In genomic region chr7:83238091-83238490, GRCm38 (mm10) we compare ENCODE assay signal across 17 mouse cellular contexts.
DNase-seq lines count a peak whose midpoint lies in the region; ATAC-seq lines count a peak whose summit lies in the region.
"Had no signal": no experiment of that assay in that cellular context is flagged by ENCODE, and none has a peak within 500 bp of the region (broad histone marks: within the 10 kb centered on the region; RNA-seq: fewer than 3 reads in every experiment).

No protein-coding gene starts in this region.

- no peaks in the 10 kb centered on the region for H3K9me3 ChIP-seq in forebrain, embryonic 16.5 days (ENCODE audit: control insufficient read depth, low read length)
- H3K9me3 ChIP-seq: liver, embryonic 13.5 days; neural tube, embryonic 15.5 days; stomach, embryonic 15.5 days had no signal

- H3K4me1 ChIP-seq in forebrain, embryonic 16.5 days (replicated peaks; ENCODE audit: control insufficient read depth, insufficient read depth, low read length): peaks cover 2% of the 10 kb centered on the region; the same call in 1 of the 2 replicates
- H3K4me1 ChIP-seq: liver, embryonic 13.5 days; neural tube, embryonic 15.5 days; stomach, embryonic 15.5 days had no signal

- peak overlapping the region; percentile 56; the same call in 1 of the 2 replicates for H3K27ac ChIP-seq in forebrain, embryonic 16.5 days (ENCODE audit: low read length)
- H3K27ac ChIP-seq: liver, embryonic 13.5 days; neural tube, embryonic 15.5 days; stomach, embryonic 15.5 days had no signal

- DNase-seq in left cerebral cortex, postnatal 4 days: peak; percentile 62
- DNase-seq in left cerebral cortex, postnatal 25 days (ENCODE audit: low spot score in 2 of 2): no peak
- DNase-seq in cerebellum, adult 9-10 months: peak; percentile 83
- DNase-seq in retina, postnatal 7 days (ENCODE audit: low read depth, low spot score): peak; percentile 6
- no peak for DNase-seq in gastrocnemius, adult 18-20 months (ENCODE audit: low spot score)
- no peak for DNase-seq in frontal cortex, postnatal 36 days (ENCODE audit: low spot score in 2 of 2)
- DNase-seq: adrenal gland, adult 2 months; heart, adult 18-20 months; liver, embryonic 13.5 days; lung, postnatal 14 days; right cerebral cortex, postnatal 4 days had no signal

- H3K9ac ChIP-seq in forebrain, embryonic 16.5 days (replicated peaks; ENCODE audit: low read depth, low read length): no peak overlapping the region
- H3K9ac ChIP-seq: liver, embryonic 13.5 days; neural tube, embryonic 15.5 days; stomach, embryonic 15.5 days had no signal

- ATAC-seq in forebrain, embryonic 16.5 days: peak; percentile 88
- no peak for ATAC-seq in CD4-positive, CD25-positive, alpha-beta regulatory T cell, adult 4 months
- ATAC-seq: intestine, embryonic 16.5 days; midbrain, embryonic 16.5 days had no signal

- H3K4me3 ChIP-seq in forebrain, embryonic 16.5 days (replicated peaks; ENCODE audit: low read length): no peak overlapping the region
- H3K4me3 ChIP-seq: liver, embryonic 13.5 days; neural tube, embryonic 15.5 days; stomach, embryonic 15.5 days had no signal

- intact Hi-C loops in left cerebral cortex, postnatal 4 days (cut with DNase I): no loop called here
- intact Hi-C loops in left cerebral cortex, postnatal 25 days (cut with DNase I): no loop called here

- H3K27me3 ChIP-seq in forebrain, embryonic 16.5 days (replicated peaks; ENCODE audit: control insufficient read depth, insufficient read depth, low read length): no peaks in the 10 kb centered on the region
- H3K27me3 ChIP-seq: liver, embryonic 13.5 days; neural tube, embryonic 15.5 days; stomach, embryonic 15.5 days had no signal

- H3K4me2 ChIP-seq in forebrain, embryonic 16.5 days (ENCODE audit: low read length): no peak overlapping the region
- H3K4me2 ChIP-seq: liver, embryonic 13.5 days; neural tube, embryonic 15.5 days; stomach, embryonic 15.5 days had no signal

- no peaks in the 10 kb centered on the region for H3K36me3 ChIP-seq in forebrain, embryonic 16.5 days (ENCODE audit: control insufficient read depth, insufficient read depth)
- H3K36me3 ChIP-seq: liver, embryonic 13.5 days; neural tube, embryonic 15.5 days; stomach, embryonic 15.5 days had no signal

Comparison
In these comparisons a context has a peak if more than half of its experiments do, and no peak if none do; other contexts are left out.
1. DNase-seq: peak in left cerebral cortex, postnatal 4 days (single experiment), cerebellum, adult 9-10 months (single experiment) and retina, postnatal 7 days (single experiment); none in left cerebral cortex, postnatal 25 days (0 of 2), gastrocnemius, adult 18-20 months (single experiment) and frontal cortex, postnatal 36 days (0 of 2).